Mouse (Mus musculus) right cerebral cortex, postnatal 25 days (tissue): ENCODE measurements around the gene Vmn1r132.
"Not testable (repeated sequence)": the region's sequence is repeated elsewhere in the genome, so short reads cannot be mapped to it uniquely, and the experiment has no call there.

Experiments
- DNase-seq: peaks from one replicate; pipeline ENCODE4 v3.0.0; 2022

Gene Vmn1r132

GRCm38 (mm10) chr7:21613792-21614191 is at the start of gene Vmn1r132:
Gene Vmn1r132, plus strand, starts transcription at chr7:21614092.
- not testable (repeated sequence) for DNase-seq
